Mouse (Mus musculus) olfactory bulb, adult 2 months (tissue): ENCODE data around the gene Kcnq1.

Experiments used
- CTCF ChIP-seq: fragments of 200-500 bp; IDR thresholded peaks from 2 replicates; pipeline ENCODE4 v1.5.1; 2012; ENCODE audit warnings: low read depth, mild to moderate bottlenecking, low read length, moderate library complexity; ENCODE audit not compliant: insufficient read depth
- POLR2A ChIP-seq: fragments of 200-500 bp; IDR thresholded peaks from 2 replicates; pipeline ENCODE4 v1.6.1; 2012; ENCODE audit warnings: mild to moderate bottlenecking, low read depth, low read length, moderate library complexity; ENCODE audit not compliant: insufficient read depth

GRCm38 (mm10) chr7:143122191-143122590, 16.0 kb downstream of the Kcnq1 start:
- TF ChIP-seq CTCF: no peak
- no peak for TF ChIP-seq POLR2A
